Mouse (Mus musculus) liver, adult 2 months (tissue): ENCODE measurements around the gene Uhrf2.

Experiments
- CTCF ChIP-seq: fragments of 200-500 bp; IDR thresholded peaks from 2 replicates; pipeline ENCODE4 v1.5.1; 2011; ENCODE audit warnings: low read depth, low read length, control low read depth
- POLR2A ChIP-seq: fragments of 200-500 bp; IDR thresholded peaks from 2 replicates; pipeline ENCODE4 v1.6.1; 2011; ENCODE audit warnings: low read length, control low read depth; ENCODE audit not compliant: insufficient read depth; ENCODE audit errors: extremely low read depth

DNA sequence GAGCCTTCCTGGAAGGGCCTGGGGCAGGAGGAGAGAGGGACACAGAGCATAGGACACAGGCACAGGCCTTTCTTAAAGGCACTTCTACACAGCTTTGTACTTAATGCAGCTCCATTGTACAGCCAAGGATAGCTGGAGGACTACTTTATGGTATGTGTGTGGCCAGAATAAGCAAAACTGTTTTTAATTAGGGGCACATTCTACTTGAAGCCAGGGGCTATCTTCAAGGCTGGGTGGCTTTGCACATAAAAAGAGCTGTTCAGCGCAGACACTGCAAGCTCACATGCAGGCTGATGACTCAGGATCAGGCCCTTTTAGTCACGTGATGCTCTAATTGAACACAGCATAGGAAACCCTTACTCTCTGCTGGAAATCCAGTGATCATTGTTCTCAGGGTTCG lies 65.9 kb downstream of the Uhrf2 start:
- no peak for TF ChIP-seq CTCF
- TF ChIP-seq POLR2A, result no peak
